Mouse (Mus musculus) ovary, postnatal 10 days (tissue): Measurements from ENCODE around the gene Cox17.

Experiments
- DNase-seq: peaks from one replicate; pipeline ENCODE4 v3.0.0; 2022; ENCODE audit warnings: low spot score

Gene Cox17

DNA sequence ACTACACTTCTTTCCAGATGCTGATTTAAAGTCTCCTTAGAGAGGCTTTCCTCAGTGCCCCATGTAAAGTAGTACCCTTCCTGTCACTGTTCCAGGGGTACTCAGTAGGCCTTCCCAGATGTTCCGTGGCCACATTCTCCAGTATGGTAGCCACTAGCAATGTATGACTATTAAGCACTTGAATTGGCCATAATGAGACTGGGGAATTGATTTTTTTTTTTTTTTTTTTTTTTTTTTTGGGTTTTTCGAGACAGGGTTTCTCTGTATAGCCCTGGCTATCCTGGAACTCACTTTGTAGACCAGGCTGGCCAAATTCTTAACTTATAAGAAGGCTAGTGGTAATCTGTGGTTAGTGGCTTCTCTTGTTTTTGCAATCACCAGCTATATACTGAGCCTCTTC lies 3.1 kb downstream of the Cox17 start:
- no peak for DNase-seq

- DNase-seq, result no peak
These were observed 3.6 kb downstream of the Cox17 start for GRCm38 (mm10) chr16:38350361-38350855.

GRCm38 (mm10) chr16:38350939-38351338 lies 4.1 kb downstream of the Cox17 start:
- DNase-seq, result no peak

GRCm38 (mm10) chr16:38352031-38352430 lies 5.2 kb downstream of the Cox17 start:
- DNase-seq, result no peak

- DNase-seq, result no peak
These were observed 6.1 kb downstream of the Cox17 start for GRCm38 (mm10) chr16:38352851-38353250.

DNA sequence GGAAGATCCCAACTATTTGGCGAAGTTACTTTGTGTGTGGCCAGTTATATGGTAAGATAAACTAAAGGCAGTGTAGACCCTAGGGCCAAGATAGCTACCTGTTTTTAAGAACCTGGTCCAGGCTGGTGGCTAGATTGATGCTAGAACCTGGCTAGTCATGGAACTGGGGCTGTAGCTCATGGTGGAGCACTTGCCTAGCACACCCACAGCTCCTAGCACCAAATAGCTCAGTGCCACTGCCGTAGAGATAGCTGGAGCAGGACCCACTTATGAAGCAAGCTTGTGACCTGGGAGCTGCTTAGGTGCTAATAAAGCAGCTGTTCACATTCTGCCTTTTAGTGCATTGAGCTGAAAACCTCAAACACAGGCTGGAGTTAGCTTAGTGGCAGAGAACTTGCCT lies 6.9 kb downstream of the Cox17 start:
- no peak for DNase-seq

DNA sequence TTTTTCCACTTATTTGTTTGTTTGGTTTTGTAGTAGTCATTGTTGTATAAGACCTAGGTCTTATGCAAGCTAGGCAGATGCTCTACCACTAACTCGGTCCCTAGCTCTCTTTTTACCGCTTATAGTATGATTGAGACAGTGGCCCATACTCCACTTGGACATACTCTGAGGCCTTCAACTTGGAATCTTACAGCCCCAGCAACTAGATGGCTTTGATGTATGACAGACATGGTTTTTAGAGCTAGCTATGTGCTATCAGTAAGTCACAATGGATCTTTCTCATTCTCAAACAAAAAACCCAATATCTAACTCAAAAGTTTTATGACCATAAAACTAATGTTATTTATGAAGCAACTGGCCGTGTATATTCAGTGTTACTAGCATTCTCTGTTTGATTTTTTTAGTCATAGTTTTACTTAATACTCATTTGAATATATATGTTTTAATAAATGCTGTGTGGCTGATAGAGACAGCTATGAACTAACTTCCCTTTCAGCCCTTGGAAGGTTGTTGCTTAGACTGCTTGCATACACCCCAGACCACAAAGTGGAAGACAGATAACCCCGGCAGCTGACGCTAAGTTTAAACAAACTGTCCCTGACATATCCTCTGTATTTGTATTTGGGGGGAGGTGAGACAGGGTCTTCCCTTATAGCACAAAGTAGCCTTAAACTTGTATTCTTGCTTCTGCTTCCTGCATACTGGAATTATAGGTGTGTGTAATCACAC lies 7.6 kb downstream of the Cox17 start:
- DNase-seq, result no peak

DNA sequence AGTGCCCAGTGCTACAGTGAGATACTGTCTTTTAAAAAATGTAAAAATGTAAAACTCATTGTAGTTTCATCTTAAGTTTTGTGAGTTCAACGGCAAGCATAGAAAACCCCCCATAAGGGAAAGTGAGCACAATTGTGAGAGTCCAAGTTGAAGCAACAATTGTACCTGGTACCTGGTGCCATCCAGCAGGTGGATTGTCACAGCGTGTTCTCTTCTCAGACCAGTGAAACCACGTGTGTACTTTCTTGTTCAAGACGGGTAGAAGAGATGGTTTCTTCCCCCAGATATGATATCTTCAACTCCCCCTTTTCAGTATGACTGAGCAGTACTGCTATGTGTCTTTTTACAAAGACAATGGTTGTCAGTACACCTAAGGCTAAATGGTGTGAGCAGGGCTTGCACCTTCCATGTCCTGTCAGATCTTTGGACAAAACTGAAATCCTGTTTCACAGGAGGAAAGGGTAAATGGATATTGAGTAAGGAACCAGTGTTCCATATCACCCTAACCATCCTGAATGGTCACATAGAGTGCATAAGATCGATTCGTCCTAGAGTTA lies 11.5 kb downstream of the Cox17 start:
- DNase-seq, result no peak

- no peak for DNase-seq
These were observed 12.4 kb downstream of the Cox17 start for GRCm38 (mm10) chr16:38359241-38359640.

- DNase-seq, result no peak
These were observed 13.1 kb downstream of the Cox17 start for GRCm38 (mm10) chr16:38359857-38360256.

DNA sequence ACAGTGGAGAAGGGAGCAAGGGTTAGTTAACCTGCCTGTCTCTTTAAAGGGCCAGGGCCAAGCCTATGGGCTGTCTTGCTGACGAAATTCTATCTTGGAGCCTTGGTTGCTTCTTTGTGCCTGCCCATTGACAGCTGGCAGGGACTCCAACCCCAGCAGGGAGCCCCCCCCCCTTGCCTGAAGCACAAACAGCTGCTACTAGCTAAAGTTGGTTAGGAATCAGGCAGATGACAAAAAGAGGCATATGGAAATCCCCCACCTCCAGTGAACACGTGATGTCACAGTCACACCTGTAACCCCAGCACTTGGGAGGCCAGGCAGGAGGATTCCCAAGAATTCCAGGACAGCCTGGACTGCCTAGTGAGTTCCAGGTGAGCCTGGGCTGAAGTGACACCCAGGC lies 13.5 kb downstream of the Cox17 start:
- no peak for DNase-seq

- no peak for DNase-seq
These were observed 15.1 kb downstream of the Cox17 start, which contains the start of gene Popdc2 for GRCm38 (mm10) chr16:38361933-38362332. Gene Popdc2, plus strand, starts transcription at chr16:38362209.

GRCm38 (mm10) chr16:38362493-38363255 lies 15.9 kb downstream of the Cox17 start:
- no peak for DNase-seq

DNA sequence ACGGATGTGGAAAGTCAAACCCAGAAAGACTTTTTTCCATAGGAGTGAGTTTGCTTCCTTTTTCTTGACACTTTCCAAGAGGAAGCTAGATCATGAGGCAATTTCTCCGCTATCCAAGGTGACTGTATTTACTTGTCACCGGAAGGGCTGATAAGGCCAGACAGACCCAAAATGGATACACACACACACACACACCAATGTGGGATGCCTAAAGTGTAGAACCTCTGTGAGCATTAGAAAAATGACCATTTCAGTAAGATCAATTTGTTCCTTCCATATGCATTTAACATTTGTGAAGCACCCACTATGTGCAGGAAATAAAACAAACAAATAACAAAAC lies 16.4 kb downstream of the Cox17 start:
- no peak for DNase-seq

- no peak for DNase-seq
These were observed 16.9 kb downstream of the Cox17 start for GRCm38 (mm10) chr16:38363657-38364056.

- no peak for DNase-seq
These were observed 18.6 kb downstream of the Cox17 start for GRCm38 (mm10) chr16:38365390-38365789.

- no peak for DNase-seq
These were observed 19.4 kb downstream of the Cox17 start for GRCm38 (mm10) chr16:38366231-38366630.

GRCm38 (mm10) chr16:38368336-38368735 lies 21.5 kb downstream of the Cox17 start:
- no peak for DNase-seq

DNA sequence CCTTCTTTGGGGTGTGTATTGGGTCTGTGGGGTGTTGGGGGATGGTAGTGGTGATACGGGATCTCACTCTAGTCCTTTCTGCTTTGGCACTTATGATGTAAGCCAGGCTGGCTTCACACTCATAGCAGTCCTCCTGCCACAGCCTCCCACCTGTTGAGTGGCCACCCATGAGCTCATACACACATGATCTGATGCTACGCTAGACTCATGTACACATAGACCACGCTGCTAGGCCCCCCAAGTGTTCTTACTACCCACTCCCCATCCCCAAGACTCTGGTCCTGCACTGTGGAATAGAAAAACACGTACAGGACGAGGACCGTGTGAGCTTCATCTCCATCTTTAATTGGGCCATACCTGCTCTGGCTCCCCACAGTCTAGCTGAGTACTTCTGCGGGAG lies 22.2 kb downstream of the Cox17 start:
- no peak for DNase-seq

DNA sequence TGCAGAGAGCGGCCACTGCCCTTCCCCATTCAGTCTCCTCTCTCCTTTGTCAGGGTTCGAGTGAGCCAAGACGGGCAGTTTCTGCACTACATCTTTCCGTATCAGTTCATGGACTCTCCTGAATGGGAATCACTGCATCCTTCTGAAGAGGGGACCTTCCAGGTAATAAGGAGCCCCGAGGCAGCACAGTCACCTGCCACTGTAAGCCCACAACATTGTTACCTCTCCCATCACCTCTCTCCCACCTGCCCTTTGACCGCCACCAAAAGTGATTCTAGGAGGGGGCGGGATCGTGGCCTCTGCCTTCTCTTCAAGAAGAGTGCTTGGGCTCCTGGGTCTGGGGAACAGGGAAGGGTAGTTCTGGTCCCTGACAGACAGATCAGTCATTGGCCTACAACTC lies 22.6 kb downstream of the Cox17 start:
- no peak for DNase-seq

- no peak for DNase-seq
These were observed 23.2 kb downstream of the Cox17 start for GRCm38 (mm10) chr16:38369992-38370484.

- DNase-seq, result no peak
These were observed 24.0 kb downstream of the Cox17 start for GRCm38 (mm10) chr16:38370633-38371374.
